In the genomic region with DNA sequence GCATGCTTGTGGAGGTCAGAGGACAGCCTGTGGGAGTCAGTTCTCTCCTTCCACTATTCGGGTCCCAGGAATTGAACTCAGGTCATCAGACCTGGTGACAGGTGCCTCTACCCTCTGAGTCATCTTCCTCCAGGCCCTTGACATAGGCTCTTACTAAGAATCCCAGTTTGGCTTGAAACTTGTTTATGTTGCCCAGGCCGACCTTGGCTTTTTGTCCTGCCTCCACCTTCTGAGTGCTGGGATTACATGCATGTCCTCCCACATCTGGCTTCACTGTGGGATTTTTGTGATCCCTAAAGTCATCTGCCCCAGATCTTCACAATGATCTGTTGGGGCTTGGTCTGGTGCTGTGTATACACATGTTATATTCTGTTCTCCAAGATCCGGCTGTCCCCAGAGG, we compare ENCODE assay signal across 31 mouse cellular contexts. TPM values are rescaled to one million over a fixed set of nuclear protein-coding genes. Genes with fewer than 3 reads are reported as not detected.
"Had no signal": no experiment of that assay in that cellular context is flagged by ENCODE, and none has a peak within 500 bp of the region (broad histone marks: within the 10 kb centered on the region; RNA-seq: fewer than 3 reads in every experiment).

No protein-coding gene starts in this region.

- ATAC-seq: forebrain, embryonic 13.5 days; forebrain, embryonic 14.5 days; forebrain, embryonic 15.5 days; forebrain, embryonic 16.5 days; forebrain, postnatal 0 days had no signal

- H3K9me3 ChIP-seq: embryonic facial prominence, embryonic 10.5 days; embryonic facial prominence, embryonic 12.5 days; embryonic facial prominence, embryonic 13.5 days; embryonic facial prominence, embryonic 15.5 days; forebrain, embryonic 10.5 days; forebrain, embryonic 12.5 days; forebrain, embryonic 13.5 days; forebrain, embryonic 15.5 days; heart, embryonic 10.5 days had no signal

- H3K36me3 ChIP-seq: embryonic facial prominence, embryonic 10.5 days; embryonic facial prominence, embryonic 12.5 days; embryonic facial prominence, embryonic 13.5 days; embryonic facial prominence, embryonic 15.5 days; forebrain, embryonic 10.5 days; forebrain, embryonic 12.5 days; forebrain, embryonic 15.5 days; heart, embryonic 10.5 days had no signal

- H3K4me2 ChIP-seq: embryonic facial prominence, embryonic 12.5 days; embryonic facial prominence, embryonic 13.5 days; embryonic facial prominence, embryonic 15.5 days; forebrain, embryonic 12.5 days; forebrain, embryonic 13.5 days; forebrain, embryonic 15.5 days; heart, embryonic 11.5 days had no signal

- H3K27me3 ChIP-seq: embryonic facial prominence, embryonic 12.5 days; embryonic facial prominence, embryonic 13.5 days; embryonic facial prominence, embryonic 15.5 days; forebrain, embryonic 12.5 days; forebrain, embryonic 13.5 days; forebrain, embryonic 15.5 days had no signal

- H3K4me1 ChIP-seq: embryonic facial prominence, embryonic 10.5 days; embryonic facial prominence, embryonic 12.5 days; embryonic facial prominence, embryonic 13.5 days; embryonic facial prominence, embryonic 15.5 days; forebrain, embryonic 13.5 days; forebrain, embryonic 15.5 days; heart, embryonic 10.5 days had no signal

- H3K4me3 ChIP-seq: embryonic facial prominence, embryonic 10.5 days; embryonic facial prominence, embryonic 12.5 days; embryonic facial prominence, embryonic 13.5 days; embryonic facial prominence, embryonic 15.5 days; erythroblast, embryonic 14.5 days; forebrain, embryonic 10.5 days; forebrain, embryonic 12.5 days; forebrain, embryonic 13.5 days; forebrain, embryonic 15.5 days; heart, adult 2 months; heart, embryonic 10.5 days had no signal

- DNase-seq: cerebellum, adult 8-10 months; cerebellum, adult 9-10 months; cerebellum, adult 9-11 months; cerebellum, postnatal 10 days; cerebellum, postnatal 14 days; cerebellum, postnatal 25 days; cerebellum, postnatal 36 days; embryo, embryonic 11 days; forebrain, postnatal 0 days; gastrocnemius, postnatal 10 days; gastrocnemius, postnatal 14 days; gastrocnemius, postnatal 25 days; heart, adult 11 months; heart, adult 18-20 months; heart, adult 2 months had no signal

- H3K9ac ChIP-seq: embryonic facial prominence, embryonic 12.5 days; embryonic facial prominence, embryonic 13.5 days; embryonic facial prominence, embryonic 15.5 days; forebrain, embryonic 12.5 days; forebrain, embryonic 13.5 days; forebrain, embryonic 15.5 days; forebrain, postnatal 0 days had no signal

- H3K27ac ChIP-seq: embryonic facial prominence, embryonic 10.5 days; embryonic facial prominence, embryonic 12.5 days; embryonic facial prominence, embryonic 13.5 days; embryonic facial prominence, embryonic 15.5 days; forebrain, embryonic 10.5 days; forebrain, embryonic 12.5 days; forebrain, embryonic 13.5 days; forebrain, embryonic 15.5 days; heart, adult 2 months; heart, embryonic 10.5 days had no signal

RNA-seq across cellular contexts. Expression of gene Mypn, which starts 31.7 kb away (rescaled TPM):
- total RNA-seq: common myeloid progenitor, adult 5-6 weeks; granulocyte monocyte progenitor cell, adult 5-6 weeks had no signal
- polyA plus RNA-seq: embryonic facial prominence, embryonic 10.5 days; erythroblast, embryonic 14.5 days; forebrain, embryonic 11.5 days; forebrain, embryonic 12.5 days; forebrain, embryonic 13.5 days had no signal
